Mouse (Mus musculus): Measurements from ENCODE around the gene Serping1. TPM values are rescaled to one million over a fixed set of nuclear protein-coding genes. Genes with fewer than 3 reads are reported as not detected.

Gene Serping1
- polyA plus RNA-seq (2012; rRNA removed) = 14.7 and 19.9 TPM in 2 replicates

GRCm38 (mm10) chr2:84775241-84775640, at the start of gene Serping1:
Serping1 (minus strand) TSS chr2:84775444.

GRCm38 (mm10) chr2:84822552-84822951, 47.3 kb upstream of the Serping1 start, which contains the start of gene Smtnl1:
Smtnl1 (minus strand) TSS chr2:84822652.

DNA sequence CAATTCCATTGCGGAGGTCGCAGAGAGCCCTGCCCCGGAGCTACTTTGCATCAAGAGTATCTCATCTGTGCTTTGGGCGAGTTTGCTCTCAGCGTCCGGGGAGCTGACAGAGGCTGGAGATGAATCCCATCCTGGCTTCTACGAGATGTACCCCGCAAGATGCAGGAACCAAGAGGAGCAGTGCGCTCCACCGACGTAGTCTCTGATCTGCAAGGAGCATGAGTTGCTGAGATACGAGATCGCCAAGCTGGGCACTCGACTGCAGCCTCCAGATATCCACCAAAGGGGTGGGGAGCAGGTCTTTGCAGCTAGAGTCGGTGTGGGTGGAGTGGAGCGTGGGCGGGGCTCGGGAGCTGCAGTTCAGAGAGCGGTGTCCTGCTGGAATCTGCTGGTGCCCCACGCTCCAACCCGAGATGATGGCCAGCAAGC, 23.3 kb upstream of the Serping1 start, which contains the start of gene Ube2l6:
Gene Ube2l6, plus strand, starts transcription at position 336 of the 429 bp plus-strand sequence.

GRCm38 (mm10) chr2:84743561-84743960, 31.7 kb downstream of the Serping1 start, which contains the start of gene Gm19426:
Gm19426 (minus strand) TSS chr2:84743655.

DNA sequence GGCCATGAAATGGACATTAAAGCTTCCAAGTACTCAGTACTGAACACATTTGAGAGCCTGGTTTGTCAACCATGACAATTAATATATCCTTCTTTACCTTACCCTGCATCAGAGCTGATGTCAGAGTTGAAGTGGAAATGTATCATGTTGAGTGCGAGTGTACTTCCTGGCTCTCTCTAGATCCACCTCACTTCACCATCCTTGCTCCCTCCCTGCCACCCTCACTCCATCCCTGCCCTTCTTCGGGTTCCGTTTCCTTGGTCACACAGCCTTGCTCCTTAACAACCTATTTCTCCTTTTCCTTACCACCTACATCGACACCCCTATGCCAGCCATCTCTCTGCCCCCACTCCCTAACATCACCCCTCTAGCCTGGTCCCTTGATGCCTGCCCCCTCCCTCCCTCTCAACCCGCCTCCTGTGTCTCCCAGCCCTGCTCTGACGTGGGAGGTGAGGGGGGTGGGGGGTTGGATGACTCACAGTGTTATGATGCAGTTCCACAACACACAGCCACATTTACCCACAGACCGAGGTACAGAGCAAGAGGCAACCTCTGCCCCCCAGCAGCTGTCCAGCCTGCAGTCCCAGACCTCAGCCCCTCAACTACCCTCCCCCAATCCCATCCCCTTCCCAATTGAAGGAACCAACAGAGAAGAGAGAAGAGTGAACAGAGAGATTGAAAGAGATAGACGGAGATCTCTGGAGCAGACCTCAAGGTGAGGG, 41.5 kb downstream of the Serping1 start, which contains the start of gene Ypel4:
Gene Ypel4, plus strand, starts transcription at position 480 of the 722 bp plus-strand sequence.

DNA sequence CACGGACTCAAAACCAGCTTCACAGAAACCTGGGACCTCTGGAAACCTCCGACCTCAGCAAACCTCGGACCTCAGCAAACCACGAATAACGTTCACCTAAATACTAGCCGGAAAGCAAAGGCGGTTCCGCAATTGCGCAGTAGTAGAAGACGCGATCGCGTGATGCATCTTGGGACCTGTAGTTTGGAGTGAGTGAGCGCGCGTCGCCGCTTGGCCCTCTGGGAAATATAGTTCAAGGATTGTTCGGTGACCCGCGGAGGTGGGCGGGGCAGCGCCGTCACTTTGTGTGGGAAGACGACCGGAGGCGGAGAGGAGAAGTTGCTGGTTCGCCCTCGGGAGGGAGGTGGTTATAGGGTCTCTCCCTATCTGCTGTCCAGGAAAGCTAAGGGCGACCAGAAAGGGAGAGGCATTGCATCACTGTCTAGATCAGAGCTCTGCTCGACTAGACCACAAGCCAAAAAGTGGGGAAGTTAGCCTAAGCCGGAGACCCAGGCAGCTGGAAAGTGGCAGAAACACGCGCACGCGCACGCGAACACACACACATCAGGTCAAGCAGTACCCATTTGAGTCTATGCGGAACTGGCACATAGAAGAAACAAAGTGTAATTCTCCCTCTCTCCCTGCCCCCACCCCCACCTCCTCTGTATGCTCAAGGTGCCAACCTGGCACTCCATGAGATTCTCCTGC, 47.9 kb downstream of the Serping1 start, which contains the start of gene Clp1:
Gene Clp1, minus strand, starts transcription at position 179 of the 687 bp plus-strand sequence.

Other genes with a start within 250 kb of the Serping1 start
- 67.7 and 68.7 TPM in 2 replicates for gene Ctnnd1, start 124.7 kb downstream of the Serping1 start, polyA plus RNA-seq (2012; rRNA removed)
- not detected in 2 replicates for gene Btbd18, start 116.4 kb downstream of the Serping1 start, polyA plus RNA-seq (2012; rRNA removed)
- gene Selenoh, start 104.7 kb downstream of the Serping1 start, polyA plus RNA-seq (2012; rRNA removed) = 167 and 173 TPM in 2 replicates
- not detected in 2 replicates for gene Gm28635, start 97.4 kb downstream of the Serping1 start, polyA plus RNA-seq (2012; rRNA removed)
- 34.8 and 35.5 TPM in 2 replicates for gene Med19, start 97.0 kb downstream of the Serping1 start, polyA plus RNA-seq (2012; rRNA removed)
- gene Tmx2, start 96.3 kb downstream of the Serping1 start, polyA plus RNA-seq (2012; rRNA removed) = 199 and 202 TPM in 2 replicates
- gene Zdhhc5, start 60.3 kb downstream of the Serping1 start, polyA plus RNA-seq (2012; rRNA removed) = 27.7 and 27.9 TPM in 2 replicates
- gene Clp1, start 48.1 kb downstream of the Serping1 start, polyA plus RNA-seq (2012; rRNA removed) = 14.1 and 14.7 TPM in 2 replicates
- gene Ypel4, start 41.4 kb downstream of the Serping1 start, polyA plus RNA-seq (2012; rRNA removed) = 45.5 and 46.4 TPM in 2 replicates
- gene Gm19426, start 31.8 kb downstream of the Serping1 start, polyA plus RNA-seq (2012; rRNA removed) = 4.9 and 6.1 TPM in 2 replicates
- gene Ube2l6, start 23.4 kb upstream of the Serping1 start, polyA plus RNA-seq (2012; rRNA removed) = 11.0 and 12.9 TPM in 2 replicates
- gene Smtnl1, start 47.2 kb upstream of the Serping1 start, polyA plus RNA-seq (2012; rRNA removed) = 1.5 TPM in 1 of 2 replicates, not detected in the other
- gene Timm10, start 51.6 kb upstream of the Serping1 start, polyA plus RNA-seq (2012; rRNA removed) = 108 and 122 TPM in 2 replicates
- gene Slc43a1, start 63.4 kb upstream of the Serping1 start, polyA plus RNA-seq (2012; rRNA removed) = 1.5 and 1.6 TPM in 2 replicates
- gene Rtn4rl2, start 111.3 kb upstream of the Serping1 start, polyA plus RNA-seq (2012; rRNA removed) = 24.1 and 28.7 TPM in 2 replicates
- 8.2 and 11.9 TPM in 2 replicates for gene Slc43a3, start 161.1 kb upstream of the Serping1 start, polyA plus RNA-seq (2012; rRNA removed)
- gene Prg2, start 205.0 kb upstream of the Serping1 start, polyA plus RNA-seq (2012; rRNA removed) = not detected in 2 replicates
- gene Prg3, start 212.8 kb upstream of the Serping1 start, polyA plus RNA-seq (2012; rRNA removed) = not detected in 2 replicates

All from central nervous system, embryonic 18 days (tissue).